Mouse (Mus musculus) liver, embryonic 14.5 days (tissue): ENCODE measurements around the gene Serpine1.

Experiments used
- CTCF ChIP-seq: IDR thresholded peaks from 2 replicates; pipeline ENCODE4 v1.5.1; 2016; ENCODE audit warnings: antibody characterized with exemption, low read depth, control low read depth
- EP300 ChIP-seq: IDR thresholded peaks from 2 replicates; pipeline ENCODE4 v1.6.1; 2016; ENCODE audit warnings: antibody characterized with exemption, low read depth

- no peak for TF ChIP-seq EP300
- no peak for TF ChIP-seq CTCF
These were observed 41.7 kb downstream of the Serpine1 start for GRCm38 (mm10) chr5:137030416-137030810.
